Mouse (Mus musculus): ENCODE data around the gene Tmem53. TPM values are rescaled to one million over a fixed set of nuclear protein-coding genes. Genes with fewer than 3 reads are reported as not detected.

Gene Tmem53
- polyA plus RNA-seq, 1 experiment from 2014 or later: 16.5 TPM

Other genes with a start within 250 kb of the Tmem53 start
- 34.1 and 36.9 TPM in 2 replicates for gene Eif2b3, start 232.5 kb upstream of the Tmem53 start, polyA plus RNA-seq (2014; fragmentation: Nextera tagmentation; extraction: Ambion mirVana)
- 2.2 and 2.4 TPM in 2 replicates for gene Ptch2, start 155.9 kb upstream of the Tmem53 start, polyA plus RNA-seq (2014; fragmentation: Nextera tagmentation; extraction: Ambion mirVana)
- gene Btbd19, start 126.2 kb upstream of the Tmem53 start, polyA plus RNA-seq (2014; fragmentation: Nextera tagmentation; extraction: Ambion mirVana): 2.2 and 4.0 TPM in 2 replicates
- gene Tctex1d4, start 125.2 kb upstream of the Tmem53 start, polyA plus RNA-seq (2014; fragmentation: Nextera tagmentation; extraction: Ambion mirVana): not detected in 2 replicates
- gene Plk3, start 118.0 kb upstream of the Tmem53 start, polyA plus RNA-seq (2014; fragmentation: Nextera tagmentation; extraction: Ambion mirVana): 0.99 and 1.3 TPM in 2 replicates
- gene Rps8, start 95.7 kb upstream of the Tmem53 start, polyA plus RNA-seq (2014; fragmentation: Nextera tagmentation; extraction: Ambion mirVana): 764 and 894 TPM in 2 replicates
- 45.5 and 47.8 TPM in 2 replicates for gene Kif2c, start 69.3 kb upstream of the Tmem53 start, polyA plus RNA-seq (2014; fragmentation: Nextera tagmentation; extraction: Ambion mirVana)
- gene Armh1, start 174 bp downstream of the Tmem53 start, polyA plus RNA-seq (2014; fragmentation: Nextera tagmentation; extraction: Ambion mirVana): 0.14 TPM in 1 of 2 replicates, not detected in the other
- gene Rnf220, start 245.1 kb downstream of the Tmem53 start, polyA plus RNA-seq (2014; fragmentation: Nextera tagmentation; extraction: Ambion mirVana): 32.4 and 35.4 TPM in 2 replicates

Data from heart, embryonic 11.5 days (tissue).